Mouse (Mus musculus) left cerebral cortex, adult 8-10 months (tissue): Measurements from ENCODE around the gene Rp9. TPM values are rescaled to one million over a fixed set of nuclear protein-coding genes. Genes with fewer than 3 reads are reported as not detected.
A peak's percentile ranks its signal among the peaks of the same experiment; 100 is the strongest.
"Not testable (repeated sequence)": the region's sequence is repeated elsewhere in the genome, so short reads cannot be mapped to it uniquely, and the experiment has no call there.

ENCODE experiments used
- DNase-seq, 2 experiments: peaks; one replicate each; pipeline ENCODE4 v3.0.0; 2022; ENCODE audit warnings: low spot score in 2 of 2
- total RNA-seq, 4 experiments: library from RNA; stranded (reverse); gene quantifications; 2 replicates each; pipeline ENCODE4 v1.2.4; 2022

The Rp9 gene
- total RNA-seq, 4 experiments from 2014 or later: 39.4 to 48.3 (median 46.1) TPM

DNA sequence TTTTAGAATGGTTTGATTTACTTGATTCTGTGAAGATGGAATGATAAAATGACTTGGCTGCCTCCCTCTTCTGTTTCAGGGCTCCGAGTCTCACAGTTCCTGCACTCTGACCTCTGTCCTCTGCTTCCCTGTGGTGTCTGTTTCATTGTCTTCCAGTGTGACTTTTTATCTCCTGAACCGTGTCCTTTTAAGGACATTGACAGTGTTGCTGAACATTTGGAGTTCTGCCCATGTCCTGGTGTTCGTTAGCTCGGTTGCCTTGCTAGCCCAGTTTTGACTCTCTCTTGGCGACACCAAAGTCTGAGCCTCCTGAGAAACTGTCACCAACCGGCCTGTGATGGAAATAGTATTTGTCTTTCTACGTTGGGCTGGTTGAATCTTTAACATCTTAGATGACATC lies 49.1 kb downstream of the Rp9 start:
- DNase-seq: no peak

DNA sequence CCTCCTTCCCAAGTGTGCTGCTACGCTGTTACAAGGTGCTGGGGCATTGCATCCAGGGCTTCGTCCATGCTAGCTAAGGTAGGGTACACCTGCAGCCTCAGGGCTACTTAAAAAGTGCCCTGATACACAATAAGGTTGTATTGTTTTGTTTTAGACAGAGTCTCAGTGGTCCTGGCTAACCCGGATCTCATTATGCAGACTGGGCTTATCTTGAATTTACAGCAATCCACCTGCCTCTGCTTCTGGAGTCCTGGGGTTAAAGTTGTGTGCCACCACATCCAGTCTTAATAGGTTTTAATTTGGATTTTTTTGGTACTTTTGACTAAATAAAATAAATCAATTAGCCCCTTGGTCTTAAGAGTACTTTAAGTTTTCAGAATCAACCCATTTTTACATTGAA lies 49.7 kb downstream of the Rp9 start:
- no peak for DNase-seq

DNA sequence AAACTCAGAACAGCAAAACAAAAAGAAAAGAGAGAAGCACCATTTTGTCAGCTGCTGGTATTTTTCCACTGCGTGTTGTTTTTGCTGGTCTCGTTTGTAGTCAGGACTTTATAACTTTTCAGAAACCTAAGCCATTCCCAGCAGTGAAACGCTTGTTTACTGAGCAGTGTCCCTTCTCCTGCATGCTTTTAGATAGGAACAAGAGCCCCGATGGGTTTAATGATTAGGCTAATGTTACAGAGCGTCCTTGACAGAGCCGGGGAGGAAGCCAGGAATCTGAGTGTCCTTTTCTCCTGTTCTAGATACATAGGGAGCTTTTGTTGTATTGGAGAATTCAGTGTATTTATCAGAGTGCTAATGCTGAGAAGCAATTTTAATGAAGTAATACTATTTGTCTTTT lies 52.0 kb downstream of the Rp9 start:
- DNase-seq: no peak

DNA sequence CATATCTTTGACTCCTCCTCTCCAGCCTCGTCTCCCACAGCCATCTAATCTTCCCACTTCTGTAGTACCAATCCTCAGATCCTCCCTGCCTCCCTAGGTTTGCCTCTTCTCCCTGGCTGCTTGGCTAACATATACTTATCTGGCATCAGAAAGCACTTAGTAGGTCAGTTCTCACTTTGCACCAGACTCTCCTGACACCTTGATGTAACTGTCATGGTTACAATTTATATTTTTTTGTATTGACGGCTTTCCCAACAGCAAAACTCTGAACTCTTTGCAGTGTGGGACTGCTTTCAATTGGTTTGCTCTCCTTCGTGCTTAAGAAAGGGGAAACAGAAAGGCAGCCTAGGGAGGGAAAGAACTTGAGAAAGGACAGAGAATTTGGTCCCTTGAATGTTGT lies 53.4 kb downstream of the Rp9 start:
- no peak for DNase-seq

GRCm38 (mm10) chr9:22411002-22411857 lies 58.3 kb downstream of the Rp9 start, which contains the start of gene 9530077C05Rik:
9530077C05Rik (plus strand) TSS chr9:22411513.
- DNase-seq: peak; percentile 97

DNA sequence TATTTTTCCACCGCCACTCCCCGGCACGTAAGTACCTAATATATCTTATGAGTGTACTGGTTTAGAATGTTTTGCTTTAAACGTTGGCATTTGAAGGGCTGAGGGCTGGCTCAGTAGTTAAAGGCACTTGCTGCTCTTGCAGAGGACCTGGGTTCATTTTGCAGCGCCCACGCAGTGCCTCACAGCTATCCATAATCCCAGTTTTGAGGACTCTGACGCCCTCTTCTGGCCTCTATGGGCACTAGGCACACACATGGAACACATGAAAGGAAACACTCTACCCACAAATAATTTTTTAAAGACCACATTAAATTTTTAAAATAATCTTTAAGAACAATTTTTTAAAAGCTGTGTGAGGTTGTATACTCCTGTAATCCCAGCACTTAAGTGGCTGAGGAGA lies 60.0 kb downstream of the Rp9 start:
- no peak for DNase-seq

DNA sequence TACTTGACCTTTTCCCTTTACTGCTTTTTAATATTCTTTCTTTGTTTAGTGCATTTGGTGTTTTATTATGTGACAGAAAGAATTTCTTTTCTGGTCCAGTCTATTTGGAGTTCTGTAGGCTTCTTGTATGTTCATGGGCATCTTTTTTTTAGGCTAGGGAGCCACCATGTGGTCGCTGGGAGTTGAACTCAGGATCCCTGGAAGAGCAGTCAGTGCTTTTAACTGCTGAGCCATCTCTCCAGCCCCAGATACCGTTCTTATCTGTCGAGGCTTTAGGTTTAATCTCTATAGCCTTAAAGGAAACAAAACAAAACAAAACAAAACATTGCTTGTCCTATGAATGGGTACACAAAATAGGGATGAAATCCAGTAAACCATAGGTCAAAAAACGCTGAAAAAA lies 61.2 kb downstream of the Rp9 start:
- DNase-seq: not testable (repeated sequence)

DNA sequence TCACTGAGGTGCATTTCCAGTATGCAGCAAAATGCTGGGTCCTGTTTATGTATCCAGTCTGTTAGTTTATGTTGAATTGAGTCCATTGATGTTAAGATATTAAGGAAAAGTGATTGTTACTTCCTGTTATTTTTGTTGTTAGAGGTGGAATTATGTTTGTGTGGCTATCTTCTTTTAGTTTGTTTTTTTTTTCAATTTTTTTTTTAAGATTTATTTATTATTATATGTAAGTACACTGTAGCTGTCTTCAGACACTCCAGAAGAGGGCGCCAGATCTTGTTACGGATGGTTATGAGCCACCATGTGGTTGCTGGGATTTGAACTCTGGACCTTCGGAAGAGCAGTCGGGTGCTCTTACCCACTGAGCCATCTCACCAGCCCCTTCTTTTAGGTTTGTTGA lies 61.9 kb downstream of the Rp9 start:
- not testable (repeated sequence) for DNase-seq

GRCm38 (mm10) chr9:22405414-22405813 lies 64.1 kb downstream of the Rp9 start:
- no peak for DNase-seq

- not testable (repeated sequence) for DNase-seq
These were observed 66.0 kb downstream of the Rp9 start for GRCm38 (mm10) chr9:22403501-22403900.

- DNase-seq: no peak
These were observed 66.6 kb downstream of the Rp9 start for GRCm38 (mm10) chr9:22402976-22403375.

DNA sequence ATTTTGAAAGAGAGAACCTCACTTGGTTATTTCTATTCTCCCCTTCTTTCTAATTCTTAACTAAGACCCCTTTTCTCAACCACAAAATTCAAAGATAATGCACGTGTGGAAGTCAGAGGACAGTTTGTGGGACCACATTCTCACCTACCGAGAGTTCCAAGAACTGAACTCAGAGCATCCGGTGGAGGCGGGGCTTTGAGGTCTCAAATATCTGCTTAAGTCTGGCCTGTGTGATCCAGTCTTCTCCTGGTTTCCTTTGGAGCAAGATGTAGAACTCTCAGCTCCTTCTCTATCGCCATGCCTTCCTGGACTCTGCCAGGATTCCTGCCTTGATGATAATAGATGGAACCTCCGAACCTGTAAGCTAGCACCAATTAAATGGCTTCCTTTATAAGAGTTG lies 67.5 kb downstream of the Rp9 start:
- DNase-seq: no peak

- no peak for DNase-seq
These were observed 70.5 kb downstream of the Rp9 start for GRCm38 (mm10) chr9:22399021-22399420.

DNA sequence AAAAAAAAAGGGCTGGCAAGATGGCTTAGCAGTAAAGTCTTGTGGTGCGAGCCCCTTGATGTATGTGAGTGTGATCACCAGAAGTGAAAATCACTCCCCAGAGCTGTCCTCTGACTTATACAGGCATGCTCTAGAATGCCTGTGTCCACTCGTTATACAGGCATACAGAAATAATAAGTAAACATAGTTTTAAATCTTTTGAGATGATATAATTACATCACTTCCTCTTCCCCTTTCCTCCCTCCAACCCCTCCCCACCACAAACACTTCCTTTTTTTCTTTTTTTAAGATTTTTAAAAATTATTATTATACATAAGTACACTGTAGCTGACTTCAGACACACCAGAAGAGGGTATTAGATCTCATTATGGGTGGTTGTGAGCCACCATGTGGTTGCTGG lies 74.8 kb downstream of the Rp9 start:
- no peak for DNase-seq

- no peak for DNase-seq
These were observed 79.2 kb downstream of the Rp9 start for GRCm38 (mm10) chr9:22390390-22390789.

GRCm38 (mm10) chr9:22389736-22390245 lies 79.8 kb downstream of the Rp9 start:
- DNase-seq: no peak

- DNase-seq: peak; percentile 68
These were observed 80.5 kb downstream of the Rp9 start, which contains the start of gene Anln for GRCm38 (mm10) chr9:22389021-22389476. Anln (minus strand) TSS chr9:22389188.

DNA sequence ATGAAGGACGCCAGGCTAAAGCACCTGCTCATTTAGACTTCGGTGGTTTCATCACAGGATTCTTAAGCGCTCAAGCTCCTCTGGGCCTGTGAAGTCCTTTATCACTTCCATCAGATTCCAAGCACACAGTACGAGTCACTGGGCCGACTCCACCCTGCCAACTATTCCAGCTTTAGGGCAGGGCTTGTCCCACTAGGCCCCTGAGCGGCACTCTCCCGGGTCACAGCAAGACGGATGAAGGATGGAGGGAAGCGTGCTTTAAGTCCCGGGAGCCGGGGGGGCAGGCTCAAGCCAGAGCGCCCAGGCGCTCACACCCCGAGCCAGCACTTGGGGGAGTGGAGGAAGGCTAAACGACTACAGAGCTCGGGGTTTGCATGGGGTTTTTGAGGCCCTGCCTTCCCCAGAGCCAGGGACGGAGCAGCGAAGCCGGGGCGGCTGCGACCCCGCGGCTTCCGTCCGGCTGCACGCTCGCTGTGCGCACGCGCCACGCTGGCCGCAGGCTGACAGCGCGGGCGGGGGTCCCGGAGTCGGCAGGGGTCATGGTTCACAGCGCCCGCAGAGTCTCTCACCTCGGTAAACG lies 81.1 kb downstream of the Rp9 start:
- no peak for DNase-seq

DNA sequence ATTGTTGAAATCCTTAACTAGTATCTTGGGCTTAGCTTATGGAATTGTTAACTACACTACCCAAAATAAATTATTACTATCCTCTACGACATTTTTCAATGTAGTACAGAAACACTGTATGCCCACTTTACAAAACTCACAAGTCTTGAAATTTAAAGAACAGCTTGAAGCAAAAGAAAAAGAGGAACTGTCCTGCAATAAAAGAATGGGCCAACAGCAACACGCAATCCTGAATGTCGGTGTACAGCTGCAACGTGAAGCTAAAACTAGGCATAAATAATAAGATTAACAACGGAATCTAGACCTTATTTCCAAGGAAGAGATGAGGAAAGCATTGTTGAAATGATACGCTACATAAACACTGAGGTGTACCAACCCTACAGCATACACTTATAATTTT lies 81.6 kb downstream of the Rp9 start:
- no peak for DNase-seq

DNA sequence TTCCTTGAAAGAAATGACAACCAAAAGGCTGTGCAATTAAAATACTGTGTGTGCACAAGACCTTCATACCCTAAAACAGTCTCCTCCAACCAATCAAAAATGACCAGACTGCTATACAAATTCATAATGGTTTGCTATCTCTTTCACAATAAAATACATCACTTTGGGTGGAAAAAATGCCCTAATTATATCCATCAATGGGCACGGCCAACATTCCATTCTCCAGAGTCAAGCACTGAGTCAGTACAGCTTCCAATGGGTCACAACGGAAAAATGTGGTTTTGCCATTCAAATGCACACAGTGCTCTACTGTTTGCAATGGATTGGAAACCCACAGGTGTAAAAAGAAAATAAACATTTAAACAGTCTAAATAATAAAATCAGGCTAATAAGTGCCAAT lies 83.7 kb downstream of the Rp9 start:
- no peak for DNase-seq

GRCm38 (mm10) chr9:22376086-22376485 lies 93.5 kb downstream of the Rp9 start:
- DNase-seq: peak in 1 of 2 experiments; percentile 39

- no peak for DNase-seq
These were observed 96.8 kb downstream of the Rp9 start for GRCm38 (mm10) chr9:22372760-22373159.

DNA sequence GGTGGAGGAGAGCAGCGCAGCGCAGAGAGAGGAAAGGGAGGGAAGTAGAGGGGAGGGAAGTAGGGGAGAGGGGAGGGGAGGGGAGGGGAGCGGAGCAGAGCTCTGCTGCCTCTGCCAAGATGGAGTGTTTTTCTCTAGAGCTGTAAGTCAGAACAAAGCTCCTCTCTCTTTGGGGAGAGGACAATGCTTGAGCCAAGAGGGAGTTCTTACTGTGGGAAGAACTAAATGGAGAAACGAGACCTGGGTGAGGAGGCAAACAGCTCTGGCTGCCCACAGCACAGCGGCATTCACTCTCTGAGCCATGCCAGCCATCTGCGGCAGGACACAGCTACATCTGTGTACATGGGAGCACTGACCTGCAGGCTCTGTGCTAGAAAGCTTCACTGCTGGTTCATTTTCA lies 101.5 kb downstream of the Rp9 start:
- no peak for DNase-seq
